Mouse (Mus musculus): ENCODE results near the gene St6galnac3. TPM values are rescaled to one million over a fixed set of nuclear protein-coding genes. Genes with fewer than 3 reads are reported as not detected.
"Not testable (repeated sequence)": the region's sequence is repeated elsewhere in the genome, so short reads cannot be mapped to it uniquely, and the experiment has no call there.

St6galnac3 gene
- polyA plus RNA-seq, 1 experiment: 16.7 TPM

- no peak overlapping the region for H3K27ac ChIP-seq (ENCODE audit: insufficient read depth, low read length)
- TF ChIP-seq CTCF (IDR thresholded peaks at IDR 0.05; ENCODE audit: extremely low read depth, insufficient read depth, low read length) (no peak), POLR2A (IDR thresholded peaks at IDR 0.05; ENCODE audit: extremely low read depth, insufficient read depth, low read length) (no peak)
- no peak overlapping the region for H3K4me3 ChIP-seq (ENCODE audit: insufficient read depth, low read length)
- H3K4me1 ChIP-seq (ENCODE audit: control insufficient read depth, insufficient read depth, low read length): peaks cover 11% of the 10 kb centered on the region
Measured at GRCm38 (mm10) chr3:153394224-153394623, 330.8 kb downstream of the St6galnac3 start.

- not testable (repeated sequence) for H3K4me1 ChIP-seq (ENCODE audit: control insufficient read depth, insufficient read depth, low read length); H3K4me3 ChIP-seq (ENCODE audit: insufficient read depth, low read length); H3K27ac ChIP-seq (ENCODE audit: insufficient read depth, low read length)
Measured at GRCm38 (mm10) chr3:153391451-153391850, 333.5 kb downstream of the St6galnac3 start.

GRCm38 (mm10) chr3:153384651-153385050 lies 340.3 kb downstream of the St6galnac3 start:
- H3K4me1 ChIP-seq (ENCODE audit: control insufficient read depth, insufficient read depth, low read length); H3K4me3 ChIP-seq (ENCODE audit: insufficient read depth, low read length); H3K27ac ChIP-seq (ENCODE audit: insufficient read depth, low read length): not testable (repeated sequence)

- TF ChIP-seq POLR2A (IDR thresholded peaks at IDR 0.05; ENCODE audit: extremely low read depth, insufficient read depth, low read length) (no peak), CTCF (IDR thresholded peaks at IDR 0.05; ENCODE audit: extremely low read depth, insufficient read depth, low read length) (no peak)
- Histone ChIP-seq H3K4me1 (ENCODE audit: control insufficient read depth, insufficient read depth, low read length) (no peaks in the 10 kb centered on the region), H3K4me3 (ENCODE audit: insufficient read depth, low read length) (no peak overlapping the region), H3K27ac (ENCODE audit: insufficient read depth, low read length) (no peak overlapping the region)
Measured at GRCm38 (mm10) chr3:153383656-153384055, 341.3 kb downstream of the St6galnac3 start.

- H3K27ac ChIP-seq (ENCODE audit: insufficient read depth, low read length): no peak overlapping the region
- H3K4me1 ChIP-seq (ENCODE audit: control insufficient read depth, insufficient read depth, low read length): no peaks in the 10 kb centered on the region
- no peak overlapping the region for H3K4me3 ChIP-seq (ENCODE audit: insufficient read depth, low read length)
- TF ChIP-seq POLR2A (IDR thresholded peaks at IDR 0.05; ENCODE audit: extremely low read depth, insufficient read depth, low read length): no peak
- no peak for TF ChIP-seq CTCF (IDR thresholded peaks at IDR 0.05; ENCODE audit: extremely low read depth, insufficient read depth, low read length)
Measured at GRCm38 (mm10) chr3:153365057-153365755, 359.8 kb downstream of the St6galnac3 start.

- no peak overlapping the region for H3K4me3 ChIP-seq (ENCODE audit: insufficient read depth, low read length)
- no peaks in the 10 kb centered on the region for H3K4me1 ChIP-seq (ENCODE audit: control insufficient read depth, insufficient read depth, low read length)
- H3K27ac ChIP-seq (ENCODE audit: insufficient read depth, low read length): no peak overlapping the region
- no peak for TF ChIP-seq CTCF (IDR thresholded peaks at IDR 0.05; ENCODE audit: extremely low read depth, insufficient read depth, low read length)
- TF ChIP-seq POLR2A (IDR thresholded peaks at IDR 0.05; ENCODE audit: extremely low read depth, insufficient read depth, low read length): no peak
Measured at GRCm38 (mm10) chr3:153364366-153364765, 360.6 kb downstream of the St6galnac3 start.

GRCm38 (mm10) chr3:153359966-153360365 lies 365.0 kb downstream of the St6galnac3 start:
- H3K4me1 ChIP-seq (ENCODE audit: control insufficient read depth, insufficient read depth, low read length): no peaks in the 10 kb centered on the region
- no peak overlapping the region for H3K4me3 ChIP-seq (ENCODE audit: insufficient read depth, low read length)
- no peak for TF ChIP-seq CTCF (IDR thresholded peaks at IDR 0.05; ENCODE audit: extremely low read depth, insufficient read depth, low read length)
- TF ChIP-seq POLR2A (IDR thresholded peaks at IDR 0.05; ENCODE audit: extremely low read depth, insufficient read depth, low read length): no peak
- no peak overlapping the region for H3K27ac ChIP-seq (ENCODE audit: insufficient read depth, low read length)

- TF ChIP-seq POLR2A (IDR thresholded peaks at IDR 0.05; ENCODE audit: extremely low read depth, insufficient read depth, low read length) (no peak), CTCF (IDR thresholded peaks at IDR 0.05; ENCODE audit: extremely low read depth, insufficient read depth, low read length) (no peak)
- Histone ChIP-seq H3K27ac (ENCODE audit: insufficient read depth, low read length) (no peak overlapping the region), H3K4me1 (ENCODE audit: control insufficient read depth, insufficient read depth, low read length) (peaks cover 4% of the 10 kb centered on the region), H3K4me3 (ENCODE audit: insufficient read depth, low read length) (no peak overlapping the region)
Measured at GRCm38 (mm10) chr3:153356071-153356470, 368.9 kb downstream of the St6galnac3 start.

- Histone ChIP-seq H3K4me1 (ENCODE audit: control insufficient read depth, insufficient read depth, low read length) (peaks cover 4% of the 10 kb centered on the region), H3K4me3 (ENCODE audit: insufficient read depth, low read length) (no peak overlapping the region), H3K27ac (ENCODE audit: insufficient read depth, low read length) (no peak overlapping the region)
- TF ChIP-seq CTCF (IDR thresholded peaks at IDR 0.05; ENCODE audit: extremely low read depth, insufficient read depth, low read length): no peak
- TF ChIP-seq POLR2A (IDR thresholded peaks at IDR 0.05; ENCODE audit: extremely low read depth, insufficient read depth, low read length): no peak
Measured at GRCm38 (mm10) chr3:153354988-153355297, 370.0 kb downstream of the St6galnac3 start.

GRCm38 (mm10) chr3:153354186-153354987 lies 370.6 kb downstream of the St6galnac3 start:
- no peak for TF ChIP-seq POLR2A (IDR thresholded peaks at IDR 0.05; ENCODE audit: extremely low read depth, insufficient read depth, low read length)
- TF ChIP-seq CTCF (IDR thresholded peaks at IDR 0.05; ENCODE audit: extremely low read depth, insufficient read depth, low read length): no peak
- H3K4me1 ChIP-seq (ENCODE audit: control insufficient read depth, insufficient read depth, low read length): peaks cover 4% of the 10 kb centered on the region
- H3K4me3 ChIP-seq (ENCODE audit: insufficient read depth, low read length): no peak overlapping the region
- H3K27ac ChIP-seq (ENCODE audit: insufficient read depth, low read length): no peak overlapping the region
